Mouse (Mus musculus) lung, adult 2 months (tissue): Measurements from ENCODE around the gene Sel1l3.

Experiments
- CTCF ChIP-seq: fragments of 200-500 bp; IDR thresholded peaks from 2 replicates; pipeline ENCODE4 v1.5.1; 2011; ENCODE audit warnings: mild to moderate bottlenecking, low read length, control low read depth; ENCODE audit not compliant: insufficient read depth
- POLR2A ChIP-seq: fragments of 200-500 bp; IDR thresholded peaks from 2 replicates; pipeline ENCODE4 v1.6.1; 2011; ENCODE audit warnings: low read depth, mild to moderate bottlenecking, control low read depth, low read length, borderline replicate concordance; ENCODE audit errors: extremely low read depth

DNA sequence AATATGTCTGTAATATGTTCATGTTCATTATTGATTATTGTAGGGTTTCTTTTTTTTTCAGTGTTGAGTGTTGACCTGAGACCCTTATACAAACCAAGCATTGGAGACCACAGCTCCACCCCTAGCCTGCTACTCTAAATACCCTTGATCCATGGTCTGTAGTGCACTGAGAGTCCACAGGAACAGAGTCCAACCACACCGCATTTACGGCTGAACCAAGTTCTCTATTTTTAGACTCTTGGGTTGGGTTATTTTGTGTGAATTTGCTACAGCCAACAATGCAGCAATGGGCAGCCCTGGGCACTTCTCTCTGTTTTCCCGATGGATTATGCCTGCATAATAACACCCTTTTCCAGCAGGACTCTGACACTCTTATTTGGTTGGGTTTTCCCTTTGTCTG, 54.6 kb downstream of the Sel1l3 start:
- no peak for TF ChIP-seq CTCF
- TF ChIP-seq POLR2A: no peak
